Mouse (Mus musculus): ENCODE data around the gene Gm21976.

The Gm21976 gene

GRCm38 (mm10) chr13:98279686-98280085, at the start of gene Gm21976:
TSS of gene Gm21976 (plus strand) at chr13:98279887.
- DNase-seq = no peak

GRCm38 (mm10) chr13:98230511-98230910, 49.2 kb upstream of the Gm21976 start:
- DNase-seq = no peak

- DNase-seq = no peak
Observed at GRCm38 (mm10) chr13:98235451-98235850, 44.2 kb upstream of the Gm21976 start.

GRCm38 (mm10) chr13:98239978-98240641, 39.6 kb upstream of the Gm21976 start:
- peak; percentile 36 for DNase-seq

- no peak for DNase-seq
Observed at GRCm38 (mm10) chr13:98241531-98242282, 38.0 kb upstream of the Gm21976 start.

GRCm38 (mm10) chr13:98244571-98245350, 34.9 kb upstream of the Gm21976 start:
- no peak for DNase-seq

GRCm38 (mm10) chr13:98245386-98245785, 34.3 kb upstream of the Gm21976 start:
- no peak for DNase-seq

- DNase-seq = no peak
Observed at GRCm38 (mm10) chr13:98249594-98249993, 30.1 kb upstream of the Gm21976 start.

GRCm38 (mm10) chr13:98254921-98255320, 24.8 kb upstream of the Gm21976 start:
- DNase-seq = no peak

- DNase-seq = peak; percentile 98
Observed at GRCm38 (mm10) chr13:98262636-98263457, 16.8 kb upstream of the Gm21976 start, which contains the start of the genes Utp15 and Ankra2. TSS of gene Utp15 (minus strand) at chr13:98263041. TSS of gene Ankra2 (plus strand) at chr13:98263074.

- no peak for DNase-seq
Observed at GRCm38 (mm10) chr13:98263458-98263987, 16.2 kb upstream of the Gm21976 start.

- DNase-seq = no peak
Observed at GRCm38 (mm10) chr13:98264111-98264510, 15.6 kb upstream of the Gm21976 start.

GRCm38 (mm10) chr13:98274023-98274422, 5.7 kb upstream of the Gm21976 start:
- DNase-seq = no peak

GRCm38 (mm10) chr13:98275646-98276045, 4.0 kb upstream of the Gm21976 start:
- no peak for DNase-seq

- no peak for DNase-seq
Observed at GRCm38 (mm10) chr13:98276253-98276652, 3.4 kb upstream of the Gm21976 start.

GRCm38 (mm10) chr13:98277501-98277900, 2.2 kb upstream of the Gm21976 start:
- no peak for DNase-seq

- DNase-seq = no peak
Observed at GRCm38 (mm10) chr13:98280990-98281650, 1.4 kb downstream of the Gm21976 start.

- no peak for DNase-seq
Observed at GRCm38 (mm10) chr13:98290719-98291118, 11.0 kb downstream of the Gm21976 start.

GRCm38 (mm10) chr13:98291712-98292111, 12.0 kb downstream of the Gm21976 start:
- DNase-seq = no peak

- no peak for DNase-seq
Observed at GRCm38 (mm10) chr13:98296072-98296471, 16.4 kb downstream of the Gm21976 start.

GRCm38 (mm10) chr13:98297883-98298482, 18.3 kb downstream of the Gm21976 start:
- DNase-seq = no peak

Data from cerebellum, adult 8-10 months (tissue).